Mouse (Mus musculus) granulocyte monocyte progenitor cell, adult 5-6 weeks (primary cell): Measurements from ENCODE around the gene 1700017D01Rik. TPM values are rescaled to one million over a fixed set of nuclear protein-coding genes. Genes with fewer than 3 reads are reported as not detected.
"Not testable (repeated sequence)": the region's sequence is repeated elsewhere in the genome, so short reads cannot be mapped to it uniquely, and the experiment has no call there.

Experiments used
- ATAC-seq: replicated peaks from 2 replicates; pipeline ENCODE4 v1.8.0; 2016; ENCODE audit warnings: mild to moderate bottlenecking, moderate TSS enrichment, inconsistent platforms; ENCODE audit not compliant: poor library complexity, severe bottlenecking
- total RNA-seq, 2 experiments: library from RNA; stranded (forward) in 1 of 2; stranded (reverse) in 1 of 2; fragments of 200-712, 200-1000 nt in 1 of 2; fragments of >200 nt in 1 of 2; fragmentation: Nextera tagmentation in 1 of 2; gene quantifications; 2 replicates each; pipeline ENCODE4 v1.2.3; 2014 to 2017

1700017D01Rik gene
- total RNA-seq (2014; fragmentation: Nextera tagmentation) (not detected in 2 replicates), total RNA-seq (2017) (not detected in 2 replicates)

DNA sequence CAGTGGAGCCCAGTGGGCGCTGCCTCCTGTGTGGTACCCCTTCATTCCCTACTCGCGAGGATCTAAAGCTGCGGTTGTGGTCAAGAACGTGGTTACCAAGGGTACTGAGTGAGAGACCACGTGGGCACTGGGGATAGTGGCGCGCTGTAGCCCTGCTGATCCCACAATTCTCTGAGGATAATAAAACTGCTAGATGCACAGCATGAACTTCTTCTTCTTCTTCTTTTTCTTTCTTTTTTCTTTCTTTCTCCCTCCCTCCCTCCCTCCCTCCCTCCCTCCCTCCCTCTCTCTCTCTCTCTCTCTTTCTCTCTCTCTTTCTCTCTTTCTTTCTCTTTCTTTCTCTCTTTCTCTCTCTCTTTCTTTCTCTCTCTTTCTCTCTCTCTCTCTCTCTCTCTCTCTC is at the start of gene 1700017D01Rik:
Gene 1700017D01Rik, minus strand, starts transcription at position 101 of the 400 bp plus-strand sequence.
- ATAC-seq = not testable (repeated sequence)

- no peak for ATAC-seq
These were observed 46.8 kb upstream of the 1700017D01Rik start for GRCm38 (mm10) chr19:11177464-11177863.

GRCm38 (mm10) chr19:11165172-11165571 is 34.5 kb upstream of the 1700017D01Rik start, which contains the start of gene 1700025F22Rik:
TSS of gene 1700025F22Rik (minus strand) at chr19:11165320.
- ATAC-seq = peak; percentile 62

- ATAC-seq = not testable (repeated sequence)
These were observed 27.2 kb upstream of the 1700017D01Rik start for GRCm38 (mm10) chr19:11157890-11158289.

- no peak for ATAC-seq
These were observed 4.7 kb upstream of the 1700017D01Rik start for GRCm38 (mm10) chr19:11135336-11135735.

- no peak for ATAC-seq
These were observed 4.2 kb upstream of the 1700017D01Rik start for GRCm38 (mm10) chr19:11134852-11135251.

DNA sequence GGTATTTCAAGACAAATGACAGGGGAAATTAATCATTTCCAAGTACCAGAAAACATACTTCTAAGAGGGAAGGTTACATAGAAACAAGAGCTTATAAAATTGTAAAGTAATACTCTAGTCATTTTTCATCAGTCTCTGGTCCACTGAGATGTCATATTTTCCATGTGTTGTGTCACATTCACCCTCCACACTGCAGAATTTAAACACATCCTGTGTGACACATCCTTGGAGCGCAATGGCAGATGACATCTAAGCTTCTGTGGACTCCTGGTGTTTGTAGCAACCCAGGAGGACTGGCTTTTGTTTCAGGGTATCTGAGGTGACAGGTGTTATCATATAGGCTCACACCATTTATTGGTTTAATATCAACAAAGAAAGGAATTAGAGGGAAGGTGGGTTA is 974 bp downstream of the 1700017D01Rik start:
- ATAC-seq = no peak

DNA sequence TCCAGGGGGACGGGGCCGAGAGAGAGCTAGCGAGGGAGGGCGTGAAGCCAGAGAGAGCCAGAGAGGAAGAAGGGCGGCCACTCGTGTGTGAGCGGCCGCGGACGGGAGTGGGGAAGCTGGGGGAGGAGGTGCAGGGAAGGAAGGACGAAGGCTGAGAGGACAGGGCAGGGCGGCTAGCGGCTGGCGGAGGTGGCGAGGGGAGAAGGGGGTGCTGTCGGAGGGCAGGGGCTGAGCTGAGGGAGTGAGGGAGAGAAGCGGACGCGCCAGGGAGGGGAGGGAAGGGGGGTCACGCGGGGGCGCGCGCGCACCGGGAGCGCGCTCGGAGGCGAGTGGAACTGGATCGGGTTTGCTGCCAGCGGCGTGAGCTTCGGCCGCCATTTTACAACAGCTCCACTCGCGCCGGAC is 9.7 kb downstream of the 1700017D01Rik start:
- ATAC-seq = peak; percentile 89

- peak; percentile 78 for ATAC-seq
These were observed 11.3 kb downstream of the 1700017D01Rik start for GRCm38 (mm10) chr19:11119338-11119737.

GRCm38 (mm10) chr19:11107746-11108145 is 22.9 kb downstream of the 1700017D01Rik start:
- ATAC-seq = peak; percentile 98

DNA sequence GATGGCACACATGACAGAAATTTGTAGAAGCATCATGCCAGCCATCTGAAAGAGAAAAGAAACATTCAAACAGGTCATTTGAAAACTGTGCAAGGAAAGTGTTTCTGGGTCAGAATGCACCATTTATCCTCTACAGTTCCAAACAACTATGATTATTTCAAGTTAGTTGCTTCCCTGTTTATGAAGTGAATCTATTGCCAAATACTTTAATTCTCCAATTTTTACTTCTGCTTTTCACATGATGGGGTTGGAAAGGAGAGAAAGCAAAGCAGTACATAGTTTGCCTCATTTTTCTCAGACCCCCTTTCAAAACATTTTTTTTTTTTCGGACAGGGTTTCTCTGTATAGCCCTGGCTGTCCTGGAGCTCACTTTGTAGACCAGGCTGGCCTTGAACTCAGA is 28.8 kb downstream of the 1700017D01Rik start:
- ATAC-seq = peak; percentile 83

DNA sequence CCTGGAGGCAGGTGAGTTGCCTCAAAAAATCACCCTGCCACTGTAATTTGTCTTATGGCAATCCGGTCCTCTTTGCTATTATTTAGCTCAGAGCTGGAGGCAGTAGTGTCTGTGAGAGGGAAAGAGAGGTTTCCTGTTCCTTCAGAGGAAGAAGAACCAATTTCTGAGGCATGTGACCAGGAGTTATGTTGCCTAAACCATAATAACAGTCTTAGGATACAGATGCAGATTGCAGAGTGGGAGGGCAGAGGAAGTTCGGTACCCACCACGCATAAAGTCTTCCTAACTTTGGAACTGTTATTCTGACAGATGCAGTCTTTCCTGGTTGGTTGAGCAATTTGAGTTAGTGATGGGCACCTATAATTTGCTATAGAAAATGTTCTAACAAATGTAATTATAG is 32.3 kb downstream of the 1700017D01Rik start:
- ATAC-seq = peak; percentile 69

GRCm38 (mm10) chr19:11092131-11092530 is 38.5 kb downstream of the 1700017D01Rik start:
- ATAC-seq = peak; percentile 58

DNA sequence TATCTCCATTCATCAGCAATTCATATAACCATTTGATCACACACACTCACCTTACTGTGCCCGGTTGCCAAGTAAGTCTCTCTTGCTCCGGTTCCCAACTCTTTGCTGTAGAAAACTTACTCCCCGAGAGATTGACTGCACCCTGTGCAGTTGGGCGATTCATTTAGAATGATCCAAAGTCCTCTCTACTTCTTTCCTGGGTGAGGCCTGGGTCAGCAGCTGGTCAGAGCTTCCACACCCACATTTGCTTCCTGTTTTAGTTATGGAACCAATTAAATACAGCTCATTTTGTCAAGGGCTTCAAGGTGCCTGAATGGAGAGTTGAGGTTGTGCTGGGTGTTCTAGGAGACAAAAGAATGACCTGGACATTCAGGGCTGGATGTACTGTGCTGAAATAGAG is 49.7 kb downstream of the 1700017D01Rik start, which contains the start of gene Ms4a8a:
Gene Ms4a8a, minus strand, starts transcription at position 169 of the 400 bp plus-strand sequence.
- ATAC-seq = no peak

DNA sequence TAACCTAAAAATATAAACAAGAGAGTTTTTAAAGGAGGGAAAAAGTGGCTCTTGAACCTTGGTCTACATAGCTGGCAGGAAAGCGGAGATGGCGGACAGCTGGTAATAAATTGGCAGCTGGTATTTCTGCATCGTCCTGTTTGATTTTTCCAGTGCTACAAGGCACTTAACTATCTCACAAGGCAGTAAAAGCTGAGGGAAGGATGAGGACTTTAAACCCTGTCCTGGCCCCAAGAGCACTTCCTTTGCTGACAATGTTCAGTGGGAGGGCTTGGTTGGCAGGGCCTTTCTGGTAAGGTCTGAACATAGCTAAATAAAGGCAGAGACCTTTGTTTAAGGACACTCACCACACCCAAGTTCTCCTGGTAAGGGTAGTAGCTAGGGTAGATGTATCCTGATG is 60.3 kb downstream of the 1700017D01Rik start:
- ATAC-seq = no peak

DNA sequence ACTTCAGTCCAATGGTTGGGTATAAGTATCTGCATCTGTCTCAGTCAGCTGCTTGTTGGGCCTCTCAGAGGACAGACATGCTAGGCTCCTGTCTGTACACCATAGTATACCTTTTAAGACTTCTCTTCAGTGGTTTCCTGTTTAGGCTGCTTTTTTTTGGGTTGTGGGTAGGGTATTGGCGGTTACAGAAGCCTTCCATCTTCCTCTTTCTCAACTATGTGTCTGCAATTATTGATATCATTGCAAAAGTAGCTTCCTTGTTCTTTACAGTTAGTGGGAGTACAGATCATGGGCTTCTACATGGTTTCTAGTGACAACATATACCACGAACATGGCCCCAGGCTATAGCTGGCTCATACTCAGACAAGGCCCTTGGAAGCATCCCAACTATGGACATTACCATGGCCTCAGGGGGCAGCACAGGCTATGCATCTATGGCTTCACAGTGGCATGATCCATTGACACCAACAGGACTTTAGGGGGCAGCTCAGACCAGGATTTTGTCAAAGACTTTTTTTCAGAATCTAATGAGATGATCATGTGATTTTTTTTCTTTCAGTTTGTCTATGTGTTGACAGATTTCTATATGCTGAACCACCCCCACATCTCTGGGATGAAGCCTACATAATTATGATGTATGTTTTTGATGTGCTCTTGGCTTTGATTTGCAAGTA is 65.3 kb downstream of the 1700017D01Rik start:
- ATAC-seq = peak; percentile 98

GRCm38 (mm10) chr19:11060900-11061299 is 69.8 kb downstream of the 1700017D01Rik start:
- ATAC-seq = peak; percentile 64

DNA sequence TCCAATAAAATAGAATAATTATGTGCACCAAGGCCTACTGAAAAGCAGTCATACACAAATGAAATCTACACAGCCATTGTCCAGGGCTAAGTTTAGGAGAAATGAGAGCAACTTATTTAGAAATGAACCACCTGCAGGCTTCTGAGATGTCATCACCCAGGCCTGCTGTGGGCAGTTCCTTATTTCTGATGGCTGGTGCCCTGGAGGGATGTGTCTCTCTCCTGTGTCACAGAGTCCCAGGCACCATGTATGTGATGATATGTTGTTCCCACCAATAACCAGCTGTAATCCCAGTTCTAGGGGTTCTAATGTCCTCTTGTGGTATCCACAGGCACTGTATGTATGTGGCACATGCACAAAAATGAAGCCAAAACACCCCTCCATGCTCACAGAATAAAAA is 70.7 kb downstream of the 1700017D01Rik start:
- peak; percentile 95 for ATAC-seq

- peak; percentile 45 for ATAC-seq
These were observed 75.0 kb downstream of the 1700017D01Rik start for GRCm38 (mm10) chr19:11055700-11056099.

- peak; percentile 20; the same call in 1 of the 2 replicates for ATAC-seq
These were observed 77.4 kb downstream of the 1700017D01Rik start for GRCm38 (mm10) chr19:11053277-11053676.

GRCm38 (mm10) chr19:11052877-11053276 is 77.8 kb downstream of the 1700017D01Rik start:
- ATAC-seq = peak; percentile 41

- 0 out of 2 replicates have a peak, but pooled peaks have one; percentile 6 for ATAC-seq
These were observed 80.4 kb downstream of the 1700017D01Rik start for GRCm38 (mm10) chr19:11050286-11050685.
